Mouse (Mus musculus): ENCODE results near the gene Plxnd1. TPM values are rescaled to one million over a fixed set of nuclear protein-coding genes. Genes with fewer than 3 reads are reported as not detected.

Gene Plxnd1
- polyA plus RNA-seq, 2 experiments, result 50.4 to 61.9 TPM

GRCm38 (mm10) chr6:115919876-115920275 lies 74.9 kb downstream of the Plxnd1 start:
- H3K4me1 ChIP-seq (ENCODE audit: control insufficient read depth, insufficient read depth, low read length), result peaks cover 3% of the 10 kb centered on the region
- no peak for TF ChIP-seq POLR2A (IDR thresholded peaks at IDR 0.05; ENCODE audit: borderline replicate concordance, extremely low read depth, insufficient read depth, insufficient read length)
- WGBS, result 93% methylated on average over 5 of the region's 5 CpGs

GRCm38 (mm10) chr6:115918615-115919014 lies 76.2 kb downstream of the Plxnd1 start:
- no peak for ATAC-seq (ENCODE audit: low FRiP score, low read depth)
- Histone ChIP-seq H3K4me3 (replicated peaks; ENCODE audit: low read length) (no peak overlapping the region), H3K27ac (replicated peaks; ENCODE audit: low read depth, low read length) (no peak overlapping the region), H3K4me1 (ENCODE audit: control insufficient read depth, insufficient read depth, low read length) (no peaks in the 10 kb centered on the region), H3K36me3 (ENCODE audit: control insufficient read depth, insufficient read depth, low read length) (0 out of 2 replicates have a peak, but pooled peaks cover 2% of the 10 kb centered on the region), H3K9ac (ENCODE audit: low read depth, low read length, severe bottlenecking) (no peak overlapping the region), H3K9me3 (ENCODE audit: control insufficient read depth, low read length) (no peaks in the 10 kb centered on the region), H3K27me3 (ENCODE audit: control insufficient read depth, insufficient read depth, low read length) (no peaks in the 10 kb centered on the region), H3K4me2 (replicated peaks; ENCODE audit: low read depth, low read length, severe bottlenecking) (no peak overlapping the region)
- DNase-seq (ENCODE audit: low spot score), result no peak
- WGBS, result 94% methylated on average over 1 of the region's 1 CpGs
- TF ChIP-seq POLR2A (IDR thresholded peaks at IDR 0.05; ENCODE audit: borderline replicate concordance, extremely low read depth, insufficient read depth, insufficient read length), result no peak

More at GRCm38 (mm10) chr6:115919876-115920275, 74.9 kb downstream of the Plxnd1 start:
- DNase-seq (ENCODE audit: low spot score) (no peak), ATAC-seq (ENCODE audit: low FRiP score, low read depth) (no peak)
- Histone ChIP-seq H3K27ac (replicated peaks; ENCODE audit: low read depth, low read length) (no peak overlapping the region), H3K36me3 (ENCODE audit: control insufficient read depth, insufficient read depth, low read length) (0 out of 2 replicates have a peak, but pooled peaks cover 8% of the 10 kb centered on the region), H3K9me3 (ENCODE audit: control insufficient read depth, low read length) (no peaks in the 10 kb centered on the region), H3K27me3 (ENCODE audit: control insufficient read depth, insufficient read depth, low read length) (no peaks in the 10 kb centered on the region), H3K4me3 (replicated peaks; ENCODE audit: low read length) (no peak overlapping the region), H3K9ac (ENCODE audit: low read depth, low read length, severe bottlenecking) (no peak overlapping the region), H3K4me2 (replicated peaks; ENCODE audit: low read depth, low read length, severe bottlenecking) (no peak overlapping the region)

GRCm38 (mm10) chr6:115916611-115917010 lies 78.2 kb downstream of the Plxnd1 start:
- H3K27ac ChIP-seq (replicated peaks; ENCODE audit: low read depth, low read length), result no peak overlapping the region
- no peaks in the 10 kb centered on the region for H3K9me3 ChIP-seq (ENCODE audit: control insufficient read depth, low read length)
- H3K4me1 ChIP-seq (ENCODE audit: control insufficient read depth, insufficient read depth, low read length), result no peaks in the 10 kb centered on the region
- no peak overlapping the region for H3K9ac ChIP-seq (ENCODE audit: low read depth, low read length, severe bottlenecking)
- H3K27me3 ChIP-seq (ENCODE audit: control insufficient read depth, insufficient read depth, low read length), result no peaks in the 10 kb centered on the region
- H3K36me3 ChIP-seq (ENCODE audit: control insufficient read depth, insufficient read depth, low read length), result no peaks in the 10 kb centered on the region
- H3K4me3 ChIP-seq (replicated peaks; ENCODE audit: low read length), result no peak overlapping the region
- DNase-seq (ENCODE audit: low spot score) (no peak), ATAC-seq (ENCODE audit: low FRiP score, low read depth) (no peak)
- WGBS, result 90% methylated on average over 5 of the region's 5 CpGs
- no peak for TF ChIP-seq POLR2A (IDR thresholded peaks at IDR 0.05; ENCODE audit: borderline replicate concordance, extremely low read depth, insufficient read depth, insufficient read length)
- no peak overlapping the region for H3K4me2 ChIP-seq (replicated peaks; ENCODE audit: low read depth, low read length, severe bottlenecking)

- Histone ChIP-seq H3K36me3 (ENCODE audit: control insufficient read depth, insufficient read depth, low read length) (no peaks in the 10 kb centered on the region), H3K27ac (replicated peaks; ENCODE audit: low read depth, low read length) (no peak overlapping the region), H3K4me1 (ENCODE audit: control insufficient read depth, insufficient read depth, low read length) (no peaks in the 10 kb centered on the region), H3K4me2 (replicated peaks; ENCODE audit: low read depth, low read length, severe bottlenecking) (no peak overlapping the region), H3K4me3 (replicated peaks; ENCODE audit: low read length) (no peak overlapping the region), H3K27me3 (ENCODE audit: control insufficient read depth, insufficient read depth, low read length) (no peaks in the 10 kb centered on the region), H3K9me3 (ENCODE audit: control insufficient read depth, low read length) (no peaks in the 10 kb centered on the region), H3K9ac (ENCODE audit: low read depth, low read length, severe bottlenecking) (no peak overlapping the region)
- TF ChIP-seq POLR2A (IDR thresholded peaks at IDR 0.05; ENCODE audit: borderline replicate concordance, extremely low read depth, insufficient read depth, insufficient read length), result no peak
- no peak for DNase-seq (ENCODE audit: low spot score)
- ATAC-seq (ENCODE audit: low FRiP score, low read depth), result no peak
- 46% methylated on average over 17 of the region's 17 CpGs for WGBS
Observed at GRCm38 (mm10) chr6:115915601-115916445, 79.0 kb downstream of the Plxnd1 start.

GRCm38 (mm10) chr6:115914511-115915202 lies 80.1 kb downstream of the Plxnd1 start:
- no peaks in the 10 kb centered on the region for H3K4me1 ChIP-seq (ENCODE audit: control insufficient read depth, insufficient read depth, low read length)
- no peak overlapping the region for H3K27ac ChIP-seq (replicated peaks; ENCODE audit: low read depth, low read length)
- no peak overlapping the region for H3K4me3 ChIP-seq (replicated peaks; ENCODE audit: low read length)
- no peaks in the 10 kb centered on the region for H3K27me3 ChIP-seq (ENCODE audit: control insufficient read depth, insufficient read depth, low read length)
- no peak overlapping the region for H3K4me2 ChIP-seq (replicated peaks; ENCODE audit: low read depth, low read length, severe bottlenecking)
- no peaks in the 10 kb centered on the region for H3K9me3 ChIP-seq (ENCODE audit: control insufficient read depth, low read length)
- H3K9ac ChIP-seq (ENCODE audit: low read depth, low read length, severe bottlenecking), result no peak overlapping the region
- peaks cover 7% of the 10 kb centered on the region; the same call in 1 of the 2 replicates for H3K36me3 ChIP-seq (ENCODE audit: control insufficient read depth, insufficient read depth, low read length)
- WGBS, result 87% methylated on average over 15 of the region's 15 CpGs
- TF ChIP-seq POLR2A (IDR thresholded peaks at IDR 0.05; ENCODE audit: borderline replicate concordance, extremely low read depth, insufficient read depth, insufficient read length), result no peak
- DNase-seq (ENCODE audit: low spot score) (no peak), ATAC-seq (ENCODE audit: low FRiP score, low read depth) (no peak)
